Mouse (Mus musculus) MEL-GATA-1-ER (cell line): ENCODE results near the gene Trim41.
"Not testable (repeated sequence)": the region's sequence is repeated elsewhere in the genome, so short reads cannot be mapped to it uniquely, and the experiment has no call there.

Source experiments
- DNase-seq: peaks from one replicate; pipeline ENCODE4 v3.0.0-alpha.2; 2012; ENCODE audit warnings: low read depth; ENCODE audit errors: extremely low read depth

Trim41 gene

DNA sequence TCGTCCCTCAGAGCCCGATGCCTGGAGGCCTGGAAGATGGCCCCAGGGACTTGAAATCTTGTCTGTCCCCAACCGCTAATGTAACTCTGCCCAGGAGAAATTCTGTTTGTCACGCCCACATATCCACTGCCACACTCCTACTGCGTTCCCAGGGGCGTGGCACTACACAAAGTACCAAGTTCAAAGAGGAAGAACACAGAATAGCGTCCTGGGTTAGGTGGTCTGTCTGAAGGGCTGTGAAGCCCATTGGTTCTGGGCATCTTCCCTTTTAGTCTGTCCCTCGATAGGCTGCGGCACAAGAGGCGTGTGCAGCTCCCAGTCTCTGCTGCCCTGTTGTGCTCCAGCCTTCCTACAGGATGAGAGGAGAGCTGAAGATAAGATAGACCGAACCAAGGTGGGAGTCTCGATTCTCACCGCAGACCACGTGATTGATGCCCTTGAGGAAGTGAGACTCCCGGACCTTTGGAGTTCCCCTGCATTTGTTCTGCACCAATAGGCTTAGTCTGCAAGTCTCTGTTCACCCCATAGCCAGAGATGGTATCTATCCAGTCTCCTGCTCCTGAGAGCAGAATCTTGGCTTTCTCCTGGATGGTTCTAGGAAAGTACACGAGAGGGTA is 21.1 kb upstream of the Trim41 start:
- DNase-seq = peak; percentile 98

DNA sequence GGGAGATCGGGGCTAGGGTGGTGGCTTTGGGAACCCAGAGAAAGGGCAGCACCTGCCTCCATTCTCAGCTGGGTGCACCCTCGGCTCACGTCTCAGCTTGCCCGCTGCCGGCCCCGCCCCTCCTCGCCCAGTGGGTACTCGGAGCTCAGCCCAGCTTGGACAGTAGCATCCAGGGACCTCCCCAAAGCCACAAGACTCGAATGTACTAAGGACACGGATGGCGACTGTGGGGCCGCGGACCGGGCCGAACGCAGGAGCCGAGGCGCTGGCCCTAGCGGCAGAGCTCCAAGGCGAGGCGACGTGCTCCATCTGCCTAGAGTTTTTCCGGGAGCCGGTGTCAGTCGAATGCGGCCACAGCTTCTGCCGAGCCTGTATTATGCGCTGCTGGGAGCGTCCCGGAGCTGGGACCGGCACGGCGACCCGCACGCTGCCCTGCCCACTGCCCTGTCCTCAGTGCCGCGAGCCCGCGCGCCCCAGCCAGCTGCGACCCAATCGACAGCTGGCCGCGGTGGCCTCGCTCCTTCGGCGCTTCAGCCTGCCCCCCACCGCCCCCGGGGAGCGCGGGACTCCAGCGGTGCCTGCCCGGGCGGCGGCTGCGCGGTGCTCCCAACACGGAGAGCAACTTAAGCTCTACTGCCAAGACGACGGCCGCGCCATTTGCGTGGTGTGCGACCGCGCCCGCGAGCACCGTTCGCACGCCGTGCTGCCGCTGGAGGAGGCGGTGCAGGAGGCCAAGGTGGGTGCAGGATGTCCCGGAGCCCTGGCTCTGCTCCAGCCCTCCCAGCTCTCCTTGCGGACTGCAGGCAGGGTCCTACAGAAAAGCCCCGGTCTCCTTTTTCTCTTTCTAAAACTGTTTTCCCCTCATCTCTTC is 20.4 kb upstream of the Trim41 start:
- DNase-seq = no peak

DNA sequence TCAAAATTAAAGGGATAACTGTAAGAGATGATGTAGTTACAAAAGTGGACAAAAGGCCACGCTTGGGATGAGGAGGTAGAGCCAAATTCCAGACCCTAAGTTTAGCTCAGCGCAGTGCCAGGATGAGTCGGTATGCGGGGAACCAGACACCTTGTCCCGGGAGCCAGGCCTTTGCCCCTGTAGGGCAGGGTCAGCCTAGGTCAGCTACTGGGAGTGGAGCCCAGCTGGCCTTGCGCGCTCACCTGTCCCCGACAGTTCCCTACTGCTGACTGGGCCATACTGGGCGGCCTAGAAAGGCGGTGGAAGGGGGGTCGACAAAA is 19.8 kb upstream of the Trim41 start:
- DNase-seq = no peak

GRCm38 (mm10) chr11:48835923-48836322 is 18.8 kb upstream of the Trim41 start:
- DNase-seq = no peak

DNA sequence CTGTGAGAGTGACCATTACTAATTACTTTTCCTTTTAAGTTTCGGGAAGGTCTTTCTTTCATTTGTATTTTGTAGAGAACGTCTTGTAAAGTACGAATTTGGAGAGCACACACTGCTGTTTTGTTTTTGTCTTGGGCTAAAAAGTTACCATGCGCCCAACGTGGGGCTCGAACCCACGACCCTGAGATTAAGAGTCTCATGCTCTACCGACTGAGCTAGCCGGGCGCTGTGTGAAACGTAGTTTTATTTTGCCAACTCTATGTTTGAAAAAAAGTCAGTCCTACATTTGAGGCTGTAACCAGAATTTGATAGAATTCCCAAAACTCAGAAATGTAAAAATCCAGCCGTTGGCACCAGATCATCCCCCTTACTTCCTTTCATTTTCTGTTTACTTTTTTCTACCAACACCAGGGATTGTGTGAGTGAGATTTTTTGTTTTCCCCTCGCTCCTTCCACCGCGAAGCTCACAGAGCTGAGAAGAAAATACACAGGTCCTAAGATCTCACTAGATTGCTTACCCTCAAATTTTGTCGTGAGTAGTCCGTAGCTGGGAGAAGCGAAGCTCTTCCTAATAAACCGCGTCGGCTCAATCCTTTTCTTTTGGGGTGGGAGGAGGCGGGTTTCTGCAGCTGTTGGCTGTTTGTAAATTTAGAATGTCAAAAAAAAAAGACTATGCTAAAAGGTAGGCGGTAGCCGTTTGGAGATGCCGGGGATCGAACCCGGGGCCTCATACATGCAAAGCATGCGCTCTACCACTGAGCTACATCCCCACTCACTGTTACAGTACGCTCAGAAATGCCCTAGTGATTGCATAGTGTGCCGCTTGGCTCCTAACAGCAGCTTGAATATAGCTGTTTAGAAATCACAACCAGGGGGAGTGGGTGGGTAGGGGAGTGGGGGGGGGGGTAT is 16.8 kb upstream of the Trim41 start:
- DNase-seq = peak; percentile 79

DNA sequence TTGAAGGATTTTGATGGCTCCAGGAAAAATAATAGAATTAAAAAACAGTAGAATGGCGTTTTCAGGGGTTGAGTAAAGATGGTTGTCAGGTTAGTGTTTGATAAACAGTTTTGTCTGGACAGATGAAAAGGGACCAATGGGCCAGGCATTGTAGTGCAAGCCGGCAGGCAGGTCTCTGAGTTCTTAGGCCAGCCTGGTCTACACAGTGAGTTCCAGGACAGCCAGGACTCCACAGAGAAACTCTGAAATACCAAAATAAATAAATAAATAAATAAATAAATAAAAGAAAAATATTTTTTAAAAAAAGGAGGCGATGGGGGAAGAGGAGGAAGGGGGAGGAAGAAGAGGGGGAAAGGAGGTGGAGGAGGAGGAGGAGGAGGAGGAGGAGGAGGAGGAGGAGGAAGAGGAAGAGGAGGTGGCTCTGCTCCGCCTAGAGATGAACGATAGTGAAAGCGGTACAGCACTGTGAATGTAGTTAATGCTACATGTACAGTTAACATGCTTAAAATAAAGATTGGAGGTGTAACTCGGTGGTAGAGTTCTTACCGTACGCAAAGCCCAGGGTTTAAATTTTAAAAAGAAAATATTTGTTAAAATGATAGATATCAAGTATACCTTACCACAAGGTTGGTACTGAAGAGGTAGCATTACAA is 16.1 kb upstream of the Trim41 start:
- DNase-seq = no peak

DNA sequence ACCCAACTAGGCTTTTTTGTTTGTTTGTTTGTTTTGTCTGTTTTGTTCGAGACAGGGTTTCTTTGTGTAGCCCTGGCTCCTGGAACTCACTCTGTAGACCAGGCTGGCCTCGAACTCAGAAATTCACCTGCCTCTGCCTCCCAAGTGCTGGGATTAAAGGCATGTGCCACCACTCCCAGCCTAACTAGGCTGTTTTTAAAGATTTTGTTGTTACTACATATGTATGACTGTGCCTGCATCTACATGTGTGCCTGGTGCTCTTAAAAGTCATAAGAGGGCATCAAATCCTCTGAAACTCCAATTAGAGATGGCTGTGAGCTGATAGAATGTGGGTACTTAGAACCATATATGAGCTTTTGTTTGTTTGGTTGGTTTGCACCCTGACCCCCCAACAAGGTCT is 14.1 kb upstream of the Trim41 start:
- DNase-seq = no peak

DNA sequence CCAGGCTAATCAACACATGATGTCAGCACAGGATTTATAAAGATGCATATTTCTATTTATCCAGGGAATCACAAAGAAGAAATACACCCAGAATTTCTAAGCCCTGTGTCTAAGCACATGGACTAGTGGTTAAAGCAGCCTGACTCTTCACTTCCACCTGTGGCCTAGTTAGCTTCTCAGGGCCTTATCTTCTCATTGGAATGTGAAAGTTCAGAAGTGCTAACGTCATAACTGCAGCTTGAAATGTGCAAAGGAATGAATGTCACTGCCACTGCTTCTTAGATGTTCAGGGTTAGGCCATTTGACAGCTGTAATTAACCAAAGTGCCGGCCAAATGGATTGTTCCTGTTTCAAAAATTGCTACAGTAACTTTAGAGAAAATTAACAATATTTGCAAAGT is 13.1 kb upstream of the Trim41 start:
- no peak for DNase-seq

DNA sequence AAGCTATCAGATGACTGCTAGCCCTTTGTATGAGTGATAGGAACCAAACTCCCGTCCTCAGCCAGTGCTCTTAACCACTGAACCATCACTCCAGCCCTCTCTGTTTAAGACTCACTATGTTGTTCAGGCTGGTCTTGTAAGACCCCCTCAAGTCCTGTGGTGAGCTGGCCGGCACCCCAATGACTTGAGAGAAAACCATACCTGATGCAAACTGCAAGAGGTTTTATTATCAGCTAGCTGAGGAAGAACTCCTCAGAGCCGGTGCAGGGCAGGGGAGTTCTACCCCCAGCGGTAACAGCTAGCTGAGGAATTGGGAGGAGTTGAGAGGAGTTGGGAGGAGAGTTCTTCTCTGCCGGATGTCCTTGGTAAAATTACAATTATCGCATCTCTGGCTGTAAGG is 10.8 kb upstream of the Trim41 start:
- no peak for DNase-seq

DNA sequence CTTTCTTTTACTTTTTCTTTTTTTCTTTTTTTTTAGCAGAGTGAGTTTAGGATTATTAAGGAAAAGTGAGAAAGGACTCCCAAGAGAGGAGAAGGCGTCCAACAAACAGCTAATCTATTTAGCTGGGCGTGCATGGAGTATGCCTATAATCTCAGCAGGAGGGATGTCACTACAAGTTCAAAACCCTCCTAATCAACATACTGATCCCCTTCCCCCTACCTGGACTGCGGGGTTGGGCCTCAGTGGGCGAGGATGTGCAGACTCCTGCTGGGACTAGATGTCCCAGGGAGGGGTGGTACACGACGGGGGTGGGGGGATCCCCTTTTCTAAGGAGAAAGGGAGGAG is 9.6 kb upstream of the Trim41 start:
- no peak for DNase-seq

DNA sequence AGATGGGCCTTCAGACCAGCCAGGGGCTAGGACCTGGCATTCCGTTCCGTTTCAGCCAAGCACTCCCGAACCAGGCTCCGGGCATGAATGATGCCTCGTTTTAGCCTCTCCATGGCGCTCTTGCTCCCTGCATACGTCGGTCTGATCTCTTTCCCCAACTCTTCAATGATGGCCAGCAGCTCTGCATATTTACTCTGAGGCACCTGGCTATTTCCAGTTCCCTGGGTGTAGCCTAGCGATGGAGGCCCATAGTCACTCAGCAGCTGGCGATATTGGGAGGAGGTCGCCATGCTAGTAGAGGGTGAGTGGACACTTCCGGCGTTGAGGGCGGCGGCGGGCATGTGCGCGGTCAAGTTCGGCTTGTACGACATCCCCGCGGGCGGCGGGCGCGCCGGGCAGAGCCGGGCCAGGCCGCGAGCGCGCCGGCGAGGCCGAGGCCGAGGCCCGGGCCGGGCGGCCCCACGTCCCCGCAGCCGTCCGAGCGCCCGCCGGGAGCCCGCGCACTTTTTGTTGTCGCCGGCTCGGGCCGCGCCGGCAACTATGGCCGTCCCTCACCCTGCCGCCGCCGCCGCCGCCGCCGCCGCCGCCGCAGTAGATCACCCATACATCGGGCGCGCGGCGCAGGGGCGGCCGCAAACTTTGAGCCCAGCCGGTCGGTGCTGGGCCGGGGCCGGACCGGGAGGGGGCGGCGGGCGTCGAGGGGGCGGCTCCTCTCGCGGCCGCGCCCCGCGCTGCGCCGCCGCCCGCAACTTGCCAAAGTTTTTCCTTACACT is 9.0 kb upstream of the Trim41 start, which contains the start of the genes Trim7 and Gm12184:
TSS of gene Trim7 (plus strand) at position 162 of the 773 bp plus-strand sequence.
TSS of gene Gm12184 (minus strand) at position 677 of the 773 bp plus-strand sequence.
- DNase-seq = not testable (repeated sequence)

DNA sequence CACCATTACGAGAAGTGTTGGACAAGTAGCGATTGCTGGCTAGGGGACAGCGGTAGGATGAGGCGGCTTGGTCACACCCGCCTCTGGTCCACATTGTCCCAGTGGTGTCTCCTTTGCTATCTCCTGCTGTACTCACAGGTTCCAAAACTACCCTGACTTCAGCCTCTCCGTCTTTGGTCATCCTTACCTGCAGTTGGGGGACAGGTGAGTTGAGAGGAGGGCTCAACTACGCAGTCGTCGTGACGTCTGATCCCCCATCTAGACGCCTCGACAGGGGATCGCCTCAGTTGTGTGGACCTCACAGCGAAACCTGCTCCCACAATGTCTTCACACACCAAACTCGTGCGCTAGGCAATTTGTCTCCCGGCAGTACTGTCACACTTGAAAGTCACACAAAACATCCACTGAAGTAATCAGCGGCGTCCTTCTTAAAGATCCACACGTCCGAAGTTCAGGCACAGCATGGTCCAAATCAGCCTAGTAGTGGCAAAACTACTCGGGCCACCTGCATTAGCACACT is 7.2 kb upstream of the Trim41 start:
- no peak for DNase-seq

- peak; percentile 86 for DNase-seq
Measured at GRCm38 (mm10) chr11:48823536-48823972, 6.4 kb upstream of the Trim41 start.

- no peak for DNase-seq
Measured at GRCm38 (mm10) chr11:48822768-48823512, 5.8 kb upstream of the Trim41 start.

DNA sequence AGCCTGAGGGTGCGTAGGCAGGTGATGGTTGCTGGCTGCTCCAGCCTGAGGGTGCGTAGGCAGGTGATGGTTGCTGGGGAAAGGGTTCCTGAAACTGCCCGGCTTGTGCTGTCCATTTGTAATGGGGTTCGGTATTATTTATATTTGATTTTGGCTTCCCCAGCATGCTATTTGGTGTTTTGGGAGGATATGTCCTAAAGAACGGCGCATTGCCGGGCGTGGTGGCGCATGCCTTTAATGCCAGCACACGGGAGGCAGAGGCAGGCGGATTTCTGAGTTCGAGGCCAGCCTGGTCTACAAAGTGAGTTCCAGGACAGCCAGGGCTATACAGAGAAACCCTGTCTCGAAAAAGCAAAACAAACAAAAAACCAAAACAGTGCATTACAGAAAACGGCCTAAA is 4.1 kb upstream of the Trim41 start:
- DNase-seq = not testable (repeated sequence)

- DNase-seq = no peak
Measured at GRCm38 (mm10) chr11:48820308-48820674, 3.1 kb upstream of the Trim41 start.

- no peak for DNase-seq
Measured at GRCm38 (mm10) chr11:48819614-48820307, 2.6 kb upstream of the Trim41 start.

DNA sequence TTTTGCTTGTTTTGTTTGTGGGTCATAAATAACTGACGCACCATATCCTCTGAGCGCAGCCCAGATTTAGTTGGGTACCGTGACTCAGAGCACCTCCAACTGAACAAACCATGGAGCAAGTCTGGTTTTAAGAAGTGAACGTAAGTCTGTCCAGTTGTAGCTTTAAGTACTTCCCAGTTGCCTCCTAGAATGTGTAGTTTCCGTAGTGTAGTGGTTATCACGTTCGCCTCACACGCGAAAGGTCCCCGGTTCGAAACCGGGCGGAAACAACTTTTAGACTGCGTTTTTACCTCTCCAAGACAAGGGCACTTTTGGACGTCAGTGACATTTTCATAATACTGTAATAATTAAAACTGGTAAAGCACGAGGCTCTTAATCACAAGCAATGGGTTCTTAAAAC is 1.2 kb upstream of the Trim41 start:
- peak; percentile 87 for DNase-seq

GRCm38 (mm10) chr11:48817794-48818193 is 641 bp upstream of the Trim41 start:
- DNase-seq = no peak
